Mouse (Mus musculus) ES-E14 (cell line): ENCODE results near the gene Tiam1. TPM values are rescaled to one million over a fixed set of nuclear protein-coding genes. Genes with fewer than 3 reads are reported as not detected.

ENCODE experiments used
- DNase-seq: peaks from one replicate; pipeline ENCODE4 v3.0.0-alpha.2; 2013; ENCODE audit warnings: low read depth, low spot score
- H3K27ac ChIP-seq: 2 replicates; pipeline ENCODE4 v1.5.1; 2012; ENCODE audit warnings: low read depth, mild to moderate bottlenecking, low read length, moderate library complexity, mixed read lengths; ENCODE audit not compliant: poor library complexity, insufficient read depth, severe bottlenecking
- H3K36me3 ChIP-seq: 2 replicates; pipeline ENCODE4 v1.6.1; 2012; ENCODE audit warnings: mild to moderate bottlenecking, low read length, moderate library complexity, mixed read lengths; ENCODE audit not compliant: control insufficient read depth, poor library complexity, insufficient read depth, severe bottlenecking
- H3K4me1 ChIP-seq, 2 experiments: fragments of 150-350 bp in 1 of 2; sonication (generic) in 1 of 2; 2 replicates each; pipeline ENCODE4 v1.6.1; 2012; ENCODE audit warnings: low read length in 2 of 2, mild to moderate bottlenecking in 1 of 2, mixed read lengths in 1 of 2; ENCODE audit not compliant: control insufficient read depth in 2 of 2, insufficient read depth in 2 of 2, poor library complexity in 1 of 2
- H3K4me3 ChIP-seq, 2 experiments: fragments of 150-350 bp in 1 of 2; sonication (generic) in 1 of 2; 2 replicates each; pipeline ENCODE4 v1.5.1; 2012; ENCODE audit warnings: low read length in 2 of 2, low read depth in 1 of 2, mild to moderate bottlenecking in 1 of 2, mixed read lengths in 1 of 2; ENCODE audit not compliant: insufficient read depth in 1 of 2, poor library complexity in 1 of 2, severe bottlenecking in 1 of 2
- H3K9ac ChIP-seq: 2 replicates; pipeline ENCODE4 v1.6.1; 2012; ENCODE audit warnings: low read depth, mild to moderate bottlenecking, low read length, mixed read lengths; ENCODE audit not compliant: poor library complexity, insufficient read depth, severe bottlenecking
- H3K9me3 ChIP-seq: fragments of 150-350 bp; sonication (generic); 2 replicates; pipeline ENCODE4 v1.6.1; 2012; ENCODE audit warnings: low read depth, mild to moderate bottlenecking, low read length; ENCODE audit not compliant: control insufficient read depth, insufficient read depth
- CHD2 ChIP-seq: IDR thresholded peaks from 2 replicates; pipeline ENCODE4 v1.6.1; 2014; ENCODE audit warnings: mild to moderate bottlenecking, low read depth, low read length, inconsistent platforms
- HCFC1 ChIP-seq: IDR thresholded peaks from 2 replicates; pipeline ENCODE4 v1.6.1; 2012; ENCODE audit warnings: low read length, inconsistent platforms, borderline replicate concordance; ENCODE audit not compliant: insufficient read depth
- MAFK ChIP-seq: IDR thresholded peaks from 2 replicates; pipeline ENCODE4 v1.6.1; 2014; ENCODE audit warnings: mild to moderate bottlenecking, low read depth, low read length, inconsistent platforms; ENCODE audit not compliant: insufficient read depth
- ZC3H11A ChIP-seq: IDR thresholded peaks from 2 replicates; pipeline ENCODE4 v1.6.1; 2012; ENCODE audit warnings: low read depth, mild to moderate bottlenecking, inconsistent platforms, low read length, borderline replicate concordance
- ZNF384 ChIP-seq: IDR thresholded peaks from 2 replicates; pipeline ENCODE4 v1.6.1; 2012; ENCODE audit warnings: low read depth, low read length, inconsistent platforms
- in situ Hi-C, 2 experiments: fragments of 600-800 bp; cut with MboI; formaldehyde crosslinking; loops; one replicate each; pipeline ENCODE4 v1.15.1; 2025; ENCODE audit warnings: low sequenced_read_pairs in 2 of 2, inconsistent platforms in 1 of 2; ENCODE audit not compliant: unreplicated experiment in 2 of 2
- total RNA-seq: library from RNA; depleted of rRNA; stranded (reverse); fragments of 300-350 nt; gene quantifications from 2 replicates; pipeline ENCODE4 v1.2.3, GENCODE M21; 2012

Tiam1 gene
- total RNA-seq, 1 experiment = 15.7 TPM

- H3K9me3 ChIP-seq = peaks cover 2% of the 10 kb centered on the region; the same call in 1 of the 2 replicates
- H3K36me3 ChIP-seq = no peaks in the 10 kb centered on the region; the same call in 1 of the 2 replicates
- no peak overlapping the region for H3K9ac ChIP-seq
- DNase-seq = no peak
- in situ Hi-C loops = no loop called here
- no peak overlapping the region for H3K27ac ChIP-seq
- H3K4me1 ChIP-seq = no peaks in the 10 kb centered on the region
- no peak overlapping the region for H3K4me3 ChIP-seq
- TF ChIP-seq ZNF384 (no peak), MAFK (no peak), HCFC1 (no peak), CHD2 (no peak), ZC3H11A (no peak)
These were observed 26.9 kb downstream of the Tiam1 start for GRCm38 (mm10) chr16:90116637-90117182.

- TF ChIP-seq CHD2 (no peak), MAFK (no peak), HCFC1 (no peak), ZC3H11A (no peak), ZNF384 (no peak)
- in situ Hi-C loops = no loop called here
- Histone ChIP-seq H3K4me1 (no peaks in the 10 kb centered on the region), H3K9ac (no peak overlapping the region), H3K4me3 (no peak overlapping the region), H3K9me3 (no peaks in the 10 kb centered on the region), H3K27ac (no peak overlapping the region), H3K36me3 (no peaks in the 10 kb centered on the region)
- DNase-seq = no peak
These were observed 30.9 kb downstream of the Tiam1 start for GRCm38 (mm10) chr16:90112577-90113155.

GRCm38 (mm10) chr16:90109500-90109899 lies 34.1 kb downstream of the Tiam1 start:
- DNase-seq = no peak
- TF ChIP-seq HCFC1 = no peak
- no peak for TF ChIP-seq CHD2
- TF ChIP-seq MAFK = no peak
- TF ChIP-seq ZC3H11A = no peak
- TF ChIP-seq ZNF384 = no peak
- in situ Hi-C loops = no loop called here
- Histone ChIP-seq H3K27ac (no peak overlapping the region), H3K36me3 (no peaks in the 10 kb centered on the region), H3K4me3 (no peak overlapping the region), H3K9me3 (no peaks in the 10 kb centered on the region), H3K4me1 (no peaks in the 10 kb centered on the region; a peak in 1 of 4 replicates), H3K9ac (no peak overlapping the region)

GRCm38 (mm10) chr16:90104714-90105459 lies 38.7 kb downstream of the Tiam1 start:
- DNase-seq = no peak
- Histone ChIP-seq H3K4me3 (no peak overlapping the region), H3K36me3 (no peaks in the 10 kb centered on the region), H3K27ac (no peak overlapping the region), H3K4me1 (no peaks in the 10 kb centered on the region; a peak in 1 of 4 replicates), H3K9me3 (no peaks in the 10 kb centered on the region), H3K9ac (no peak overlapping the region)
- TF ChIP-seq CHD2 (no peak), MAFK (no peak), HCFC1 (no peak), ZNF384 (no peak), ZC3H11A (no peak)
- in situ Hi-C loops = no loop called here
